In genomic region chr10:6848162-6848754, GRCm38 (mm10) we compare ENCODE assay signal across 11 mouse cellular contexts.
DNase-seq lines count a peak whose midpoint lies in the region; ATAC-seq and TF ChIP-seq lines count a peak whose summit lies in the region.
"Had no signal": no experiment of that assay in that cellular context is flagged by ENCODE, and none has a peak within 500 bp of the region (broad histone marks: within the 10 kb centered on the region; RNA-seq: fewer than 3 reads in every experiment).

No protein-coding gene starts in this region.

- peak; percentile 28; the same call in 1 of the 2 replicates for ATAC-seq in intestine, embryonic 15.5 days
- ATAC-seq in intestine, embryonic 16.5 days, result no peak
- ATAC-seq in midbrain, embryonic 12.5 days (ENCODE audit: low FRiP score, low read depth), result peak; percentile 63; the same call in 1 of the 2 replicates
- no peak for ATAC-seq in midbrain, embryonic 16.5 days
- peak; percentile 49; the same call in 1 of the 2 replicates for ATAC-seq in midbrain, postnatal 0 days (ENCODE audit: low FRiP score)

- H3K36me3 ChIP-seq in intestine, embryonic 15.5 days, result no peaks in the 10 kb centered on the region
- H3K36me3 ChIP-seq in intestine, embryonic 16.5 days (ENCODE audit: control insufficient read depth, insufficient read depth, low read length), result no peaks in the 10 kb centered on the region
- H3K36me3 ChIP-seq in midbrain, embryonic 12.5 days, result no peaks in the 10 kb centered on the region
- no peaks in the 10 kb centered on the region for H3K36me3 ChIP-seq in midbrain, embryonic 16.5 days (ENCODE audit: control insufficient read depth, insufficient read depth, low read length)
- no peaks in the 10 kb centered on the region for H3K36me3 ChIP-seq in midbrain, postnatal 0 days (ENCODE audit: insufficient read depth, low read length)
- H3K36me3 ChIP-seq: lung, embryonic 15.5 days had no signal

- no peak overlapping the region for H3K4me3 ChIP-seq in intestine, embryonic 15.5 days (replicated peaks)
- no peak overlapping the region for H3K4me3 ChIP-seq in intestine, embryonic 16.5 days (ENCODE audit: low read length)
- H3K4me3 ChIP-seq in midbrain, embryonic 12.5 days, result no peak overlapping the region
- H3K4me3 ChIP-seq in midbrain, embryonic 16.5 days (ENCODE audit: low read depth, low read length), result no peak overlapping the region
- no peak overlapping the region for H3K4me3 ChIP-seq in midbrain, postnatal 0 days (ENCODE audit: low read depth, low read length)
- H3K4me3 ChIP-seq: erythroblast, embryonic 14.5 days; lung, embryonic 15.5 days had no signal

- H3K27me3 ChIP-seq in intestine, embryonic 15.5 days (replicated peaks), result no peaks in the 10 kb centered on the region
- no peaks in the 10 kb centered on the region for H3K27me3 ChIP-seq in intestine, embryonic 16.5 days (replicated peaks; ENCODE audit: control insufficient read depth, insufficient read depth, low read length)
- no peaks in the 10 kb centered on the region for H3K27me3 ChIP-seq in midbrain, embryonic 12.5 days
- no peaks in the 10 kb centered on the region for H3K27me3 ChIP-seq in midbrain, embryonic 16.5 days (ENCODE audit: control insufficient read depth, insufficient read depth, low read depth, low read length)
- H3K27me3 ChIP-seq in midbrain, postnatal 0 days (ENCODE audit: insufficient read depth, low read length), result no peaks in the 10 kb centered on the region
- H3K27me3 ChIP-seq: lung, embryonic 15.5 days had no signal

- TF ChIP-seq CTCF in midbrain, postnatal 0 days (IDR thresholded peaks at IDR 0.05), result no peak

- no peak overlapping the region for H3K4me2 ChIP-seq in intestine, embryonic 15.5 days (replicated peaks)
- no peak overlapping the region for H3K4me2 ChIP-seq in intestine, embryonic 16.5 days (ENCODE audit: low read depth, low read length)
- H3K4me2 ChIP-seq in midbrain, embryonic 12.5 days (replicated peaks), result no peak overlapping the region
- H3K4me2 ChIP-seq in midbrain, embryonic 16.5 days (ENCODE audit: low read length), result no peak overlapping the region
- H3K4me2 ChIP-seq in midbrain, postnatal 0 days (ENCODE audit: low read depth, low read length, poor library complexity, severe bottlenecking), result no peak overlapping the region
- H3K4me2 ChIP-seq: lung, embryonic 15.5 days had no signal

- no peaks in the 10 kb centered on the region for H3K9me3 ChIP-seq in intestine, embryonic 15.5 days
- no peaks in the 10 kb centered on the region for H3K9me3 ChIP-seq in intestine, embryonic 16.5 days (ENCODE audit: control insufficient read depth, low read length)
- no peaks in the 10 kb centered on the region for H3K9me3 ChIP-seq in midbrain, embryonic 12.5 days
- no peaks in the 10 kb centered on the region for H3K9me3 ChIP-seq in midbrain, embryonic 16.5 days (replicated peaks; ENCODE audit: control insufficient read depth, low read length, poor library complexity, severe bottlenecking)
- no peaks in the 10 kb centered on the region for H3K9me3 ChIP-seq in midbrain, postnatal 0 days (ENCODE audit: low read length)
- H3K9me3 ChIP-seq: lung, embryonic 15.5 days had no signal

- DNase-seq in embryo, embryonic 11 days, result peak; percentile 17
- DNase-seq in midbrain, postnatal 0 days (ENCODE audit: low spot score), result peak; percentile 42
- no peak for DNase-seq in heart, postnatal 14 days
- DNase-seq: cerebellum, adult 11 months; layer of hippocampus, postnatal 36 days had no signal

- intact Hi-C loops in heart, postnatal 14 days (cut with DNase I), result no loop called here

- no peak overlapping the region for H3K27ac ChIP-seq in intestine, embryonic 15.5 days
- H3K27ac ChIP-seq in intestine, embryonic 16.5 days (ENCODE audit: low read length), result no peak overlapping the region
- H3K27ac ChIP-seq in midbrain, embryonic 12.5 days (replicated peaks), result no peak overlapping the region
- H3K27ac ChIP-seq in midbrain, embryonic 16.5 days (ENCODE audit: low read length), result no peak overlapping the region
- H3K27ac ChIP-seq in midbrain, postnatal 0 days (ENCODE audit: low read depth, low read length), result no peak overlapping the region
- H3K27ac ChIP-seq: lung, embryonic 15.5 days had no signal

- no peaks in the 10 kb centered on the region for H3K4me1 ChIP-seq in intestine, embryonic 15.5 days (replicated peaks)
- no peaks in the 10 kb centered on the region for H3K4me1 ChIP-seq in intestine, embryonic 16.5 days (ENCODE audit: control insufficient read depth, insufficient read depth, low read length)
- H3K4me1 ChIP-seq in midbrain, embryonic 12.5 days, result no peaks in the 10 kb centered on the region
- no peaks in the 10 kb centered on the region for H3K4me1 ChIP-seq in midbrain, embryonic 16.5 days (ENCODE audit: control insufficient read depth, insufficient read depth, low read length)
- no peaks in the 10 kb centered on the region for H3K4me1 ChIP-seq in midbrain, postnatal 0 days (ENCODE audit: insufficient read depth, low read length)
- H3K4me1 ChIP-seq: lung, embryonic 15.5 days had no signal

- no peak overlapping the region for H3K9ac ChIP-seq in intestine, embryonic 15.5 days
- H3K9ac ChIP-seq in intestine, embryonic 16.5 days (ENCODE audit: low read depth, low read length), result no peak overlapping the region
- H3K9ac ChIP-seq in midbrain, embryonic 12.5 days (replicated peaks), result no peak overlapping the region
- no peak overlapping the region for H3K9ac ChIP-seq in midbrain, embryonic 16.5 days (ENCODE audit: low read depth, low read length)
- H3K9ac ChIP-seq in midbrain, postnatal 0 days (replicated peaks; ENCODE audit: low read length, poor library complexity, severe bottlenecking), result no peak overlapping the region
- H3K9ac ChIP-seq: lung, embryonic 15.5 days had no signal

- 48% methylated on average over 7 of the region's 7 CpGs for WGBS in intestine, embryonic 15.5 days
- 54% methylated on average over 7 of the region's 7 CpGs for WGBS in intestine, embryonic 16.5 days
- 47% methylated on average over 7 of the region's 7 CpGs for WGBS in midbrain, embryonic 12.5 days
- 47% methylated on average over 7 of the region's 7 CpGs for WGBS in midbrain, embryonic 16.5 days
- 27% methylated on average over 7 of the region's 7 CpGs for WGBS in midbrain, postnatal 0 days

Comparison
In these comparisons a context has a peak if more than half of its experiments do, and no peak if none do; other contexts are left out.
1. ATAC-seq: peak in intestine, embryonic 15.5 days (single experiment), midbrain, embryonic 12.5 days (single experiment) and midbrain, postnatal 0 days (single experiment); none in intestine, embryonic 16.5 days (single experiment) and midbrain, embryonic 16.5 days (single experiment).
2. DNase-seq: peak in embryo, embryonic 11 days (single experiment) and midbrain, postnatal 0 days (single experiment); none in heart, postnatal 14 days (0 of 2).